Mouse (Mus musculus) liver, adult 10 weeks (tissue): ENCODE data around the gene Mthfs. TPM values are rescaled to one million over a fixed set of nuclear protein-coding genes. Genes with fewer than 3 reads are reported as not detected.

ENCODE experiments used
- polyA plus RNA-seq: library from polyadenylated mRNA; stranded (reverse); fragments of 350-450 nt; fragmentation: Illumina TruSeq; extraction: RNeasy Lipid Tissue Mini Kit (QIAGEN cat#74804); gene quantifications from one replicate; pipeline ENCODE4 v1.2.3, GENCODE M21; 2014; ENCODE audit warnings: low read depth, low replicate concordance

Mthfs gene
- 66.4 TPM for polyA plus RNA-seq

DNA sequence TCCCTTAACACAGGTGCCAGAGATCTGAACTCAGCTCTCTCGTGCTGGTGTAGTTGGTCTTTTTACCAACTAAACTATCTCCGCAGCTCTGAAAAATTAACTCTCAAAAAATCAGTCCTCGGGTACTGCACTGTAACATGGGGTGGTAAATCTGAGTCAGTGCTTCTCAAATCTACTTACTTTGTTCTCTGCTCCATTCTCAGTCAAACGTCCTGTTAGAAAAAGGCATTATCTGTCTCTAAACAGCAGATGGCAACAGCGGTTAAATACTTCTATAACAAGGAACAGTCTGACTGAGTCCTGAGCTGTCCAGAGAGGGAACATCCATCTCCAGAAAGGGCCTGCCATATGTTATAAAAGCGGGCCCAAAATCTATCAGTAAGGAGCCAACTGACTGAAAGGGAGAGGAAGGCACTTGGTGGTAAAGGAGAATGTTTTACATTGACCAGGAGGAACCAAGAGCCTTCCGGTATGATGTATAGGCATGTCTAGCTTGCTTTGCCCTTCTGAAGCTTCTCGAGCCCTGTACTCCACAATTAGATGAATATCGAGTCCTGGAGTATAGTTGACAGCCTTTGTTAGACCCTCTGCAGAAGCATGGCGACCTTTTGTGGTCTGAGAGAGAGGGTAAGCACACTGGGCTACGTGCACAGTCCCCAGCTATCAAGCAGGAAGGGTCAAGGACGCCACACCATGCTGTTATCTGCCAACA lies at the start of gene Mthfs:
Gene Mthfs (plus strand): TSS at position 324 of the 712 bp plus-strand sequence.

DNA sequence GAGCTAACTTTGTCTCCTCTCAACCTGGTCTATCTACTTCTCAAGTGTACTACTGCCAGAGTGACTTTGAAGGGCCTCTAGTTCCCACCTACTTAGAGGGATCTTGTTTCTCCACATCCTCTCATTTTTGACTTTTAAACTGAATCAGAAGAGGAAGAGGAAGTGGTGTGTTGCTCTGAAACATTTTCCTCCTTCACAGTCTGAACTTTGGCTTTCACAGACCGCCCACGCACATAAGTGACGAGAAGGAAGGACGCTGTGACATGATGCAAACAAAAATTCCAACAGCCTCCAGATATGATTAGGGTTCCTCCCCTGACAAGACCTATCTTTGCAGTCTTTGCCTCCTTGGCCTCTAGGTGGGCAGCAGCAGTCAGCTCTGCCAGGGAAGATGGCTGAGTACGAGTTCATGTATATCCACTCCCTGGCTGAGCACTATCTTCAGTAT lies 11.5 kb upstream of the Mthfs start, which contains the start of the genes Bcl2a1b and Gm29094:
Gene Bcl2a1b (plus strand): TSS at position 241 of the 448 bp plus-strand sequence.
Gene Gm29094 (plus strand): TSS at position 411 of the 448 bp plus-strand sequence.

Other genes starting within 250 kb of the Mthfs start
- not detected for gene Trim43b, start 117.8 kb upstream of the Mthfs start, polyA plus RNA-seq
- gene Bcl2a1b, start 11.5 kb upstream of the Mthfs start, polyA plus RNA-seq = 1.9 TPM
- 1.3 TPM for gene Gm29094, start 11.3 kb upstream of the Mthfs start, polyA plus RNA-seq